Mouse (Mus musculus): ENCODE data around the gene Cxcr2.

DNA sequence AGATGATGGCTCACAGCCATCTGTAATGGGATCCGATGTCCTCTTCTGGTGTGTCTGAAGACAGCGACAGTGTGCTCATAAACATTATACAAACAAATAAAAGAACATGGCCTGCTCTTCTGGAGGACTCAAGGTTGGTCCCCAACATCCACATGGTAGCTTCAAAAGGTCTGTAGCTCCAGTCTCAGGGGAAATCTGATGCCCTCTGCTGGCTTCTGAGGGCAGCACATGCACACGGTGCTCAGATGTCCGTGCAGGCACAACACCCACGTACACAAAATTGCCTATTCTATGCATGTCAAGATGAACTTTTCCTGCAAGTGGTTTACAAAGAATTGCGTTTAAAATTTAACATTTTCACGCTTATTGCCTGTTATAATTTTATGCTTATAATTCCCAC lies 42.2 kb downstream of the Cxcr2 start:
- TF ChIP-seq CTCF (IDR thresholded peaks at IDR 0.05; ENCODE audit: borderline replicate concordance, extremely low read depth, insufficient read depth, insufficient read length) (peak; percentile 56), POLR2A (IDR thresholded peaks at IDR 0.05; ENCODE audit: borderline replicate concordance, extremely low read depth, insufficient read depth, insufficient read length, poor library complexity, severe bottlenecking) (no peak)

Data from brain, embryonic 14.5 days (tissue).